In the genomic region with DNA sequence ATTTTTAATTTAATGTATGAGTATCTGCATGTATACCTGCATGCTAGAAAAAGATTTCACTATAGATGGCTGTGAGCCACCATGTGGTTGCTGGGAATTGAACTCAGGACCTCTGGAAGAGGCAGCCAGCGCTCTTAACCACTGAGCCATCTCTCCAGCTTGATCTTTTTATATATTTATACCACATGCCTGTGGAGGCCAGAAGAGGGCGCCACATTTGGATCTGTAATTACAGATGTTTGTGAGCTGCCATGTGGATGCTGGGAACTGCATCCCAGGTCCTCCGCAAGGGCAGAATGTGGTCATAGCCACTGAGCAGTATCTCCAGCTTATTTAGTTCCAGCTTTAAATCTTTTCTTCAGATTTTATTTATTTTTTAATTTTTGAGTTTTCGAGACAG, we compare ENCODE assay signal across 16 mouse cellular contexts. TPM values are rescaled to one million over a fixed set of nuclear protein-coding genes. Genes with fewer than 3 reads are reported as not detected.
A peak's percentile ranks its signal among the peaks of the same experiment; 100 is the strongest.
DNase-seq lines count a peak whose midpoint lies in the region; ATAC-seq and TF ChIP-seq lines count a peak whose summit lies in the region.
"Had no signal": no experiment of that assay in that cellular context is flagged by ENCODE, and none has a peak within 500 bp of the region (broad histone marks: within the 10 kb centered on the region; RNA-seq: fewer than 3 reads in every experiment).

No protein-coding gene starts in this region.

- no peak overlapping the region for H3K4me2 ChIP-seq in intestine, postnatal 0 days (replicated peaks; ENCODE audit: low read depth)
- no peak overlapping the region for H3K4me2 ChIP-seq in intestine, embryonic 15.5 days (replicated peaks)
- H3K4me2 ChIP-seq: embryonic facial prominence, embryonic 13.5 days; forebrain, embryonic 12.5 days; heart, embryonic 13.5 days; hindbrain, embryonic 15.5 days; midbrain, embryonic 11.5 days had no signal

- H3K9me3 ChIP-seq in intestine, postnatal 0 days (ENCODE audit: control insufficient read depth): no peaks in the 10 kb centered on the region
- no peaks in the 10 kb centered on the region for H3K9me3 ChIP-seq in intestine, embryonic 15.5 days
- H3K9me3 ChIP-seq in ES-Bruce4 (replicated peaks; ENCODE audit: control insufficient read depth, insufficient read depth, low read length, poor library complexity, severe bottlenecking): no peaks in the 10 kb centered on the region
- H3K9me3 ChIP-seq: embryonic facial prominence, embryonic 13.5 days; forebrain, embryonic 12.5 days; G1E; heart, embryonic 13.5 days; hindbrain, embryonic 15.5 days had no signal

- no peak overlapping the region for H3K4me3 ChIP-seq in intestine, postnatal 0 days (ENCODE audit: low read depth, low read length)
- no peak overlapping the region for H3K4me3 ChIP-seq in intestine, embryonic 15.5 days (replicated peaks)
- H3K4me3 ChIP-seq in ES-Bruce4 (ENCODE audit: low read depth, low read length): no peak overlapping the region
- H3K4me3 ChIP-seq: embryonic facial prominence, embryonic 13.5 days; forebrain, embryonic 12.5 days; heart, embryonic 13.5 days; hindbrain, embryonic 15.5 days had no signal

- no peak overlapping the region for H3K9ac ChIP-seq in intestine, postnatal 0 days (ENCODE audit: low read depth, low read length)
- H3K9ac ChIP-seq in intestine, embryonic 15.5 days: no peak overlapping the region
- H3K9ac ChIP-seq in ES-Bruce4 (ENCODE audit: low read depth, poor library complexity, severe bottlenecking): no peak overlapping the region
- H3K9ac ChIP-seq: embryonic facial prominence, embryonic 13.5 days; forebrain, embryonic 12.5 days; heart, embryonic 13.5 days; hindbrain, embryonic 15.5 days had no signal

- WGBS in intestine, postnatal 0 days: 83% methylated on average over 4 of the region's 4 CpGs
- 78% methylated on average over 4 of the region's 4 CpGs for WGBS in intestine, embryonic 15.5 days

- no peaks in the 10 kb centered on the region for H3K36me3 ChIP-seq in intestine, postnatal 0 days (ENCODE audit: control insufficient read depth, insufficient read depth)
- H3K36me3 ChIP-seq in intestine, embryonic 15.5 days: no peaks in the 10 kb centered on the region
- H3K36me3 ChIP-seq in ES-Bruce4 (ENCODE audit: control insufficient read depth, insufficient read depth, low read length, poor library complexity, severe bottlenecking): no peaks in the 10 kb centered on the region
- H3K36me3 ChIP-seq: embryonic facial prominence, embryonic 13.5 days; forebrain, embryonic 12.5 days; G1E; heart, embryonic 13.5 days; hindbrain, embryonic 15.5 days had no signal

- peak; percentile 41 for DNase-seq in 3T3-L1 (ENCODE audit: low read depth, low spot score)
- DNase-seq in T-cell, adult 2 months (ENCODE audit: low spot score): no peak
- no peak for DNase-seq in left cerebral cortex, adult 8-10 months (ENCODE audit: low spot score in 2 of 2)
- DNase-seq in heart, postnatal 14 days: no peak
- DNase-seq: adrenal gland, postnatal 10 days; kidney, adult 9 months had no signal

- no peak for ATAC-seq in intestine, postnatal 0 days
- no peak for ATAC-seq in intestine, embryonic 15.5 days
- peak; percentile 45; the same call in 1 of the 2 replicates for ATAC-seq in granulocyte monocyte progenitor cell, adult 5-6 weeks (replicated peaks; ENCODE audit: poor library complexity, severe bottlenecking)

- no peaks in the 10 kb centered on the region for H3K27me3 ChIP-seq in intestine, postnatal 0 days (replicated peaks; ENCODE audit: control insufficient read depth, insufficient read depth, low read length)
- H3K27me3 ChIP-seq in intestine, embryonic 15.5 days (replicated peaks): no peaks in the 10 kb centered on the region
- H3K27me3 ChIP-seq in ES-Bruce4 (ENCODE audit: control insufficient read depth, insufficient read depth, low read length, poor library complexity, severe bottlenecking): no peaks in the 10 kb centered on the region
- H3K27me3 ChIP-seq: embryonic facial prominence, embryonic 13.5 days; forebrain, embryonic 12.5 days; heart, embryonic 13.5 days; hindbrain, embryonic 15.5 days had no signal

- no peak overlapping the region for H3K27ac ChIP-seq in intestine, postnatal 0 days (ENCODE audit: low read depth, low read length)
- H3K27ac ChIP-seq in intestine, embryonic 15.5 days: no peak overlapping the region
- no peak overlapping the region for H3K27ac ChIP-seq in ES-Bruce4 (ENCODE audit: insufficient read depth, low read length)
- H3K27ac ChIP-seq: embryonic facial prominence, embryonic 13.5 days; forebrain, embryonic 12.5 days; heart, embryonic 13.5 days; hindbrain, embryonic 15.5 days had no signal

- TF ChIP-seq EP300 in ES-Bruce4 (IDR thresholded peaks at IDR 0.05; ENCODE audit: insufficient read depth, low read depth, low read length): no peak

- TF ChIP-seq CTCF in intestine, postnatal 0 days (IDR thresholded peaks at IDR 0.05; ENCODE audit: low read depth): peak; percentile 48
- peak; percentile 33 for TF ChIP-seq CTCF in ES-Bruce4 (IDR thresholded peaks at IDR 0.05; ENCODE audit: low read depth, low read length)

- intact Hi-C loops in heart, postnatal 14 days (cut with DNase I): no loop called here

- H3K4me1 ChIP-seq in intestine, postnatal 0 days (replicated peaks; ENCODE audit: control insufficient read depth, insufficient read depth, low read length): 0 out of 2 replicates have a peak, but pooled peaks cover 2% of the 10 kb centered on the region
- H3K4me1 ChIP-seq in intestine, embryonic 15.5 days (replicated peaks): peaks cover 3% of the 10 kb centered on the region; the same call in 1 of the 2 replicates
- H3K4me1 ChIP-seq in ES-Bruce4 (ENCODE audit: control insufficient read depth, insufficient read depth, low read length): peaks cover 4% of the 10 kb centered on the region
- H3K4me1 ChIP-seq: embryonic facial prominence, embryonic 13.5 days had no signal

- TF ChIP-seq POLR2A in ES-Bruce4 (IDR thresholded peaks at IDR 0.05; ENCODE audit: insufficient read depth, low read length): no peak

RNA-seq across cellular contexts. Expression of gene Ccdc171, which starts 5.0 kb away (rescaled TPM):
- 0.69 and 1.2 TPM in 2 replicates for polyA plus RNA-seq in intestine, postnatal 0 days (2015; fragmentation: Nextera tagmentation; extraction: Ambion mirVana)
- 2.4 and 3.0 TPM in 2 replicates for polyA plus RNA-seq in intestine, embryonic 15.5 days (2015; fragmentation: Nextera tagmentation; extraction: Ambion mirVana)
- polyA plus RNA-seq in ES-Bruce4 (2011; ENCODE audit: insufficient read depth, insufficient read length, low read depth, missing spikeins): 8.7 and 9.2 TPM in 2 replicates
- 4.0 and 4.7 TPM in 2 replicates for total RNA-seq in granulocyte monocyte progenitor cell, adult 5-6 weeks (2014; fragmentation: Nextera tagmentation)
- total RNA-seq in granulocyte monocyte progenitor cell, adult 5-6 weeks (2017): 7.3 and 14.4 TPM in 2 replicates
- total RNA-seq in left cerebral cortex, adult 8-10 months (2022): 1 to 10 TPM; 3.8 to 4.5 (median 3.8) TPM
- 1 to 10 TPM; 1.2 to 1.3 TPM for total RNA-seq in heart, postnatal 14 days (2021)

RNA-seq across cellular contexts. Expression of gene Psip1, which starts 34.0 kb away (rescaled TPM):
- polyA plus RNA-seq in intestine, postnatal 0 days (2015; fragmentation: Nextera tagmentation; extraction: Ambion mirVana): 32.1 and 32.4 TPM in 2 replicates
- polyA plus RNA-seq in intestine, embryonic 15.5 days (2015; fragmentation: Nextera tagmentation; extraction: Ambion mirVana): 78.5 and 94.9 TPM in 2 replicates
- 434 and 464 TPM in 2 replicates for polyA plus RNA-seq in ES-Bruce4 (2011; ENCODE audit: insufficient read depth, insufficient read length, low read depth, missing spikeins)
- total RNA-seq in granulocyte monocyte progenitor cell, adult 5-6 weeks (2014; fragmentation: Nextera tagmentation): 83.2 and 91.2 TPM in 2 replicates
- 138 and 162 TPM in 2 replicates for total RNA-seq in granulocyte monocyte progenitor cell, adult 5-6 weeks (2017)
- 100 to 1,000 TPM; 206 to 215 (median 209) TPM for total RNA-seq in left cerebral cortex, adult 8-10 months (2022)
- 10 to 100 TPM; 19.0 to 24.4 TPM for total RNA-seq in heart, postnatal 14 days (2021)
